Mouse (Mus musculus) intestine, postnatal 0 days (tissue): ENCODE data around the gene Reg4. TPM values are rescaled to one million over a fixed set of nuclear protein-coding genes. Genes with fewer than 3 reads are reported as not detected.
A peak's percentile ranks its signal among the peaks of the same experiment; 100 is the strongest.

ENCODE experiments used
- ATAC-seq: fragments of 200-750 bp; cut with Nextera tagmentation; 2 replicates; pipeline ENCODE4 v1.8.0; 2017; ENCODE audit warnings: mild to moderate bottlenecking, moderate TSS enrichment, moderate library complexity
- H3K27ac ChIP-seq: fragments of 300-500 bp; sonication (generic); 2 replicates; pipeline ENCODE4 v1.5.1; 2014; ENCODE audit warnings: mild to moderate bottlenecking, low read depth, low read length, moderate library complexity
- H3K27me3 ChIP-seq: fragments of 300-500 bp; sonication (generic); replicated peaks from 2 replicates; pipeline ENCODE4 v1.6.1; 2014; ENCODE audit warnings: low read length, mixed read lengths; ENCODE audit not compliant: control insufficient read depth, insufficient read depth
- H3K36me3 ChIP-seq: fragments of 300-500 bp; sonication (generic); 2 replicates; pipeline ENCODE4 v1.6.1; 2014; ENCODE audit warnings: mild to moderate bottlenecking, moderate library complexity; ENCODE audit not compliant: control insufficient read depth, insufficient read depth
- H3K4me1 ChIP-seq: fragments of 300-500 bp; sonication (generic); replicated peaks from 2 replicates; pipeline ENCODE4 v1.6.1; 2014; ENCODE audit warnings: antibody characterized with exemption, low read length, mixed read lengths; ENCODE audit not compliant: control insufficient read depth, insufficient read depth
- H3K4me2 ChIP-seq: fragments of 300-500 bp; sonication (generic); replicated peaks from 2 replicates; pipeline ENCODE4 v1.6.1; 2014; ENCODE audit warnings: low read depth, mild to moderate bottlenecking, moderate library complexity
- H3K4me3 ChIP-seq: fragments of 300-500 bp; sonication (generic); 2 replicates; pipeline ENCODE4 v1.5.1; 2014; ENCODE audit warnings: low read depth, low read length
- H3K9ac ChIP-seq: fragments of 300-500 bp; sonication (generic); 2 replicates; pipeline ENCODE4 v1.6.1; 2014; ENCODE audit warnings: mild to moderate bottlenecking, low read depth, low read length
- H3K9me3 ChIP-seq: fragments of 300-500 bp; sonication (generic); 2 replicates; pipeline ENCODE4 v1.6.1; 2016; ENCODE audit warnings: mixed run types; ENCODE audit not compliant: control insufficient read depth
- CTCF ChIP-seq: sonication (generic); IDR thresholded peaks from 2 replicates; pipeline ENCODE4 v1.5.1; 2016; ENCODE audit warnings: low read depth, mild to moderate bottlenecking, control low read depth, antibody characterized with exemption, moderate library complexity
- WGBS: fragments of 180-500 bp; shearing (Covaris S2); extraction: QIAGEN DNeasy Blood & Tissue Kit; methylation state at CpG from one replicate; pipeline ENCODE4 v1.1.7; 2014; 5-methylcytosine and 5-hydroxymethylcytosine counted together
- polyA plus RNA-seq: library from polyadenylated mRNA; unstranded; fragments of >200 nt; fragmentation: Nextera tagmentation; extraction: Ambion mirVana; gene quantifications from 2 replicates; pipeline ENCODE4 v1.2.1, GENCODE M21; 2015

Reg4 gene
- polyA plus RNA-seq, 1 experiment from 2014 or later, result 144 TPM

GRCm38 (mm10) chr3:98227763-98228162, 5.8 kb downstream of the Reg4 start:
- Histone ChIP-seq H3K9me3 (no peaks in the 10 kb centered on the region), H3K27me3 (no peaks in the 10 kb centered on the region), H3K27ac (no peak overlapping the region), H3K4me3 (no peak overlapping the region), H3K9ac (no peak overlapping the region), H3K4me1 (0 out of 2 replicates have a peak, but pooled peaks cover 9% of the 10 kb centered on the region), H3K4me2 (no peak overlapping the region), H3K36me3 (no peaks in the 10 kb centered on the region)
- ATAC-seq, result no peak
- WGBS, result 69% methylated on average over 3 of the region's 3 CpGs
- TF ChIP-seq CTCF, result no peak

GRCm38 (mm10) chr3:98229943-98230342, 8.0 kb downstream of the Reg4 start:
- H3K27me3 ChIP-seq, result no peaks in the 10 kb centered on the region
- no peaks in the 10 kb centered on the region for H3K9me3 ChIP-seq
- H3K27ac ChIP-seq, result no peak overlapping the region
- 0 out of 2 replicates have a peak, but pooled peaks cover 9% of the 10 kb centered on the region for H3K4me1 ChIP-seq
- ATAC-seq, result no peak
- no peak overlapping the region for H3K9ac ChIP-seq
- H3K4me2 ChIP-seq, result no peak overlapping the region
- H3K36me3 ChIP-seq, result no peaks in the 10 kb centered on the region
- no peak overlapping the region for H3K4me3 ChIP-seq
- no peak for TF ChIP-seq CTCF
- 70% methylated on average over 7 of the region's 7 CpGs for WGBS

GRCm38 (mm10) chr3:98233504-98233903, 11.5 kb downstream of the Reg4 start:
- TF ChIP-seq CTCF, result no peak
- H3K4me3 ChIP-seq, result no peak overlapping the region
- no peak overlapping the region for H3K9ac ChIP-seq
- H3K27me3 ChIP-seq, result no peaks in the 10 kb centered on the region
- H3K27ac ChIP-seq, result no peak overlapping the region
- H3K36me3 ChIP-seq, result no peaks in the 10 kb centered on the region
- no peak for ATAC-seq
- no peak overlapping the region for H3K4me2 ChIP-seq
- no peaks in the 10 kb centered on the region for H3K4me1 ChIP-seq
- H3K9me3 ChIP-seq, result no peaks in the 10 kb centered on the region

- Histone ChIP-seq H3K9me3 (no peaks in the 10 kb centered on the region), H3K4me3 (no peak overlapping the region), H3K4me2 (no peak overlapping the region), H3K27me3 (no peaks in the 10 kb centered on the region), H3K4me1 (no peaks in the 10 kb centered on the region), H3K27ac (no peak overlapping the region), H3K36me3 (no peaks in the 10 kb centered on the region), H3K9ac (no peak overlapping the region)
- ATAC-seq, result peak; percentile 48; the same call in 1 of the 2 replicates
- WGBS, result 39% methylated on average over 6 of the region's 6 CpGs
- TF ChIP-seq CTCF, result no peak
Observed at GRCm38 (mm10) chr3:98236266-98236665, 14.3 kb downstream of the Reg4 start.

- whole genome bisulfite sequencing, result 82% methylated on average over 5 of the region's 5 CpGs
Observed at GRCm38 (mm10) chr3:98237240-98237639, 15.3 kb downstream of the Reg4 start.

GRCm38 (mm10) chr3:98238150-98238549, 16.2 kb downstream of the Reg4 start:
- Histone ChIP-seq H3K9me3 (no peaks in the 10 kb centered on the region), H3K9ac (no peak overlapping the region), H3K4me3 (no peak overlapping the region), H3K27me3 (no peaks in the 10 kb centered on the region), H3K4me1 (no peaks in the 10 kb centered on the region), H3K4me2 (no peak overlapping the region), H3K36me3 (no peaks in the 10 kb centered on the region), H3K27ac (no peak overlapping the region)
- no peak for ATAC-seq
- TF ChIP-seq CTCF, result no peak
- WGBS, result 92% methylated on average over 3 of the region's 3 CpGs

More at GRCm38 (mm10) chr3:98237240-98237639, 15.3 kb downstream of the Reg4 start:
- no peak for TF ChIP-seq CTCF
- H3K27me3 ChIP-seq, result no peaks in the 10 kb centered on the region
- H3K9ac ChIP-seq, result no peak overlapping the region
- ATAC-seq, result no peak
- no peak overlapping the region for H3K4me2 ChIP-seq
- H3K36me3 ChIP-seq, result no peaks in the 10 kb centered on the region
- H3K9me3 ChIP-seq, result no peaks in the 10 kb centered on the region
- no peak overlapping the region for H3K4me3 ChIP-seq
- no peak overlapping the region for H3K27ac ChIP-seq
- H3K4me1 ChIP-seq, result no peaks in the 10 kb centered on the region

- no peaks in the 10 kb centered on the region for H3K4me1 ChIP-seq
- H3K9me3 ChIP-seq, result no peaks in the 10 kb centered on the region
- H3K9ac ChIP-seq, result no peak overlapping the region
- no peak for ATAC-seq
- H3K27me3 ChIP-seq, result no peaks in the 10 kb centered on the region
- WGBS, result 50% methylated on average over 3 of the region's 3 CpGs
- peak overlapping the region; percentile 57; the same call in 1 of the 2 replicates for H3K27ac ChIP-seq
- H3K4me3 ChIP-seq, result no peak overlapping the region
- H3K4me2 ChIP-seq, result no peak overlapping the region
- peak; percentile 52 for TF ChIP-seq CTCF
- H3K36me3 ChIP-seq, result no peaks in the 10 kb centered on the region
Observed at GRCm38 (mm10) chr3:98242051-98242450, 20.1 kb downstream of the Reg4 start.
